Mouse (Mus musculus) testis, postnatal 14 days (tissue): ENCODE results near the gene Cdhr1.
"Not testable (repeated sequence)": the region's sequence is repeated elsewhere in the genome, so short reads cannot be mapped to it uniquely, and the experiment has no call there.

Source experiments
- DNase-seq: peaks from one replicate; pipeline ENCODE4 v3.0.0; 2021; ENCODE audit warnings: low spot score

Gene Cdhr1

DNA sequence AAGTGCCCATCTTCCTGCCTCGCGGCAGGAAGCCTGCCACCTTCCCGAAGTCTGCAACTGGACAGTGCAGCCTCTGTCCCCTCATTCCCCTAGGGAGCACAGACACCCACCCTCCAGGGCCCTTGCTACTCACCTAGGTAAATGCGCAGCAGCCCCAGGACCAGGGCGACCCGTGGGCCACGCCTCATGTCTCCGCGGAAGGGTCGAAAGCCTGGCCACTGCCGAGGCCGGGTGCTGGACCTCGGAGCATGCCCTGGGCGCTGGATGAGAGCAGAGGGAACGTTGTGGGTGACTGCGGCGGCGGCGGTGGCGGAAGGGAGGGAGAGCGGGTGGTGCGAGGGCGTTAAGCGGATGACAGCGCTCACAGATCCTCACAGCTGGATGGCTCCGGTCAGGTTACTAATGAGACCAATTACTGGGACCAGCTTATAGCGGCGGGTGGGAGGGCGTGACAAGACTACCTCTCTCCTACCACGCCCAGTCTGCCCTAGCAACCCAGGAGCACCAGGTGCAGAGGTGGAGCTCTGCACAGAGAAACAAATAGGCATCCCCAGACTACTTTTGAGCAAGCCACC is at the start of gene Cdhr1:
Gene Cdhr1 (minus strand): TSS at position 392 of the 575 bp plus-strand sequence.
- no peak for DNase-seq

DNA sequence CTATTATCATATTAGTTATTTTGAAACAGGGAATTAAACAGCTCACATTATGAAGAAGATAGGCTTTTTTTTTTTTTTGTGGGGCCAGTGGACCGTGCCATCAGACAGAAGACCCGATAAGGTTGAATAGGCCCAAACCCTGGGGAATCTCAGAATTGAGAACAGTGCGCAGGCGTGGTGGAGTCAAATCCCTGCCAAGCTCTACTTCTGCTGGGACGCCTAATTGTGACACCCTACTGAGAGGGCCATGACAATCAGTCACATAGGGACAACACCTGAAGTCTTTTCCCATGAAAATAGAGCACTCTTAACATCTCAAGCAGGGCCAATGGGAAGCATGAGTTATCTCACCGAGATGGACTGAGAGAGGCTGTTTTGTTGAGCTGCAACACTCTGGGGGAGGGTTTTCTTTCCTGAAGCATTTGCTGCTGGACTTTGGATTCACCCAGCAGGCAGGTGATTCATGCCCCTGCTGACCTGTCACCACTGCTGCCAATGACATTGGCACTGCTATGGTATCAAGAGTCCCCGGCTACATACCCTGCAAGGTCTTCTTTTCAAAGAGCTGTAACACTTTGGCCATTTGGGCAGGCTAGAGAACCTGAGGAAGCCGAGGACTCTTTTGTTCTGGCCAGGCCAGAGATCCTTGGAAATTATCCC is 41.0 kb upstream of the Cdhr1 start:
- no peak for DNase-seq

GRCm38 (mm10) chr14:37137596-37137995 is 39.4 kb upstream of the Cdhr1 start:
- not testable (repeated sequence) for DNase-seq

DNA sequence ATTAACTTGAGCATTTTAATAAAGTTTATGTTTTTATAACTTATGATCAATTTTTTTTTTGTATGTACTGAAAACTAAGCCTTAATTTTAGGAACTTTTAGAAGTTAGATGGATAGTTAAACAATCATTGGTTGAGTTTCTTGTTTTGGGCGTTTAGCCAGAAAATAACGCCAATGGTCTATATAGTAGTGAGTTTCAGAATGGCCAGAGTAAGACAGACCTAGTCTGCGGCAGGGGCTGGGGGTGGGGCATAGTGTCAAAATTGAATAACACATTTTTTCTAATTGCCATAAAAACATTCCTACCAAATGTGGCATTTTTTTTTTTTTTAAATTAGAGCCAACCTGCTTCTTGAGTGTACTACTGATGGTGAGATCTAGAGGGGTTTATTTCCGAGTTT is 38.0 kb upstream of the Cdhr1 start:
- no peak for DNase-seq

DNA sequence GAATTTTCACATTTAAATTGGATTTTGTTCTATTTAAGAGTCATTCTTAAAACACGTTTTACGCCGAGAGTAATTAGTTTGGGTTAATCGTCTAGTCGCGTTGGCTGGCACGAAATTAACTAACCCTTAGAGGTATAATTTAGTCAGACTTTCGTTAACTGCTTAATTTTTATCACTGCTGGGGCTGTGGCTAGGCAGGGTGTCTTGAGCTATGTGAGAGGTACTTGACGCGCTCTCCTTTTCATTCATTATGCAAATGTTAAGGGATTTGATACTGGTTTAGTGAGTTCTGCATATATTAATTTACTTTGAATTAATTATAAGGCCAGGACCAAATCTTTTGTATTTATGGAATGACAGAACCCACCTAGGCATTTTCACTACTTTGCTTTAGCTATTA is 37.5 kb upstream of the Cdhr1 start:
- no peak for DNase-seq

- peak; percentile 96 for DNase-seq
These were observed 37.0 kb upstream of the Cdhr1 start, which contains the start of gene Ghitm for GRCm38 (mm10) chr14:37135127-37135593. Gene Ghitm, minus strand, starts transcription at chr14:37135272.

- DNase-seq: no peak
These were observed 36.4 kb upstream of the Cdhr1 start for GRCm38 (mm10) chr14:37134304-37135126.

GRCm38 (mm10) chr14:37127652-37128051 is 29.5 kb upstream of the Cdhr1 start:
- DNase-seq: no peak

GRCm38 (mm10) chr14:37119233-37119632 is 21.1 kb upstream of the Cdhr1 start:
- DNase-seq: no peak

- DNase-seq: no peak
These were observed 15.8 kb upstream of the Cdhr1 start, which contains the start of gene 2610528A11Rik for GRCm38 (mm10) chr14:37113922-37114321. Gene 2610528A11Rik, minus strand, starts transcription at chr14:37114022.

DNA sequence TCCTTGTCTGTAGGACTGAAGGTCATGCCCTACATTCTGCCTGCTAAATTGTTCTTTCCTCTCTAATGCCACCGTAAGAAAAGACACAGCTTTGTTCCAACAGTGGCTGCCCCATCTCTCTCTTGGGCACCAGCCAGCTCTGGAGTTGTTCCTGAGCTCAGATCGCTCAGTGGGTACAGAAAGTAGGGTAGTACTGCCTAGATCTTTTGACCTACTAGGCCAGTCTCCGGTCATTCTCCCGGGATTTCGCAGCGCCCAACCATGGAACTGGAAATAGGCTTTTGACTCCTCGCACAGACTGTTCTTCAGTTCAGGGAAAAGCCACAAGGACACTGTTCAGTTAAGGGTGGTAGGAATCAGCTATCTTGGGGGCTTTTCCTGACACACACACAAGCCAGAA is 14.8 kb upstream of the Cdhr1 start:
- DNase-seq: no peak

- no peak for DNase-seq
These were observed 13.2 kb upstream of the Cdhr1 start for GRCm38 (mm10) chr14:37111371-37111770.

DNA sequence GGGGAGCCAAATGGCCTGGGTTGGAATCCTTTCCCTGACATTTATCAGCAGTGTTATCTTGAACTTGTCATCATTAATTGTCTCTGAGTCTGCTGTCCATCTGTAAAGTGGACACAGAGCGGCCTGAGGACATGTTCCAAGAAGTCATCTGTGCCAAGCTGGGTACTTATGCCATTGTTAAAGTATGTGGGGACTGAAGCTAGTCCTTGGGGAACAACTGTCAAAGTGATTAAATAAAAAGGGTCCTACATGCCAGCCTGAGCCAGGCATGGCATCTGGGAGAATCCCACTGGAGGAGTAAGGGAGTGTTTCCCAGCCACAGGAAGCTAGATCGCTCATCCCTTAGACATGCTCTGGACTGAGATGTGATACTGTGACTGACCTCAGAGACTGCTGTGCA is 12.3 kb upstream of the Cdhr1 start:
- DNase-seq: no peak

DNA sequence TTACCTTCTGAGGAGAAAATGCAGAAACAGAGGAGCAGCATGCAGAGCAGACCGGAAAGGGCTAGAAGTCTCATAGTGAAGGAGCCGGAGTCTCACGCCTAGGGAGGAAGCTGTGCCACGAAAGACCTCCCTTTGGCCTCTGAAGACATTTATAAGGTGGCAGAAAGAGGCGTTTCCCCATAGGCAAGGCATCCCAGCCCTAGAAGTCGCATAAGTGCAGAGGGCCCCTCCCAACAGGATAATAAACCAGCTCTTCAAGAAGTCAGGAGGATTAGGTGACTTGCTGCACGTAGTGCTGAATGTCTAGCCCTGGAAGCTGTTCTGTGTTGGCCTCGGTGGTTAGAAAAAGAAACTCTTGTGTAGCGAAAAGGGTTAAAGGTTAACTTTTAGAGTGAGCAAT is 11.8 kb upstream of the Cdhr1 start:
- DNase-seq: no peak

- DNase-seq: no peak
These were observed 11.3 kb upstream of the Cdhr1 start for GRCm38 (mm10) chr14:37109460-37109859.

- no peak for DNase-seq
These were observed 7.7 kb upstream of the Cdhr1 start for GRCm38 (mm10) chr14:37105846-37106245.

- DNase-seq: no peak
These were observed 6.6 kb upstream of the Cdhr1 start for GRCm38 (mm10) chr14:37104747-37105146.

- DNase-seq: no peak
These were observed 4.3 kb upstream of the Cdhr1 start for GRCm38 (mm10) chr14:37102484-37102883.

DNA sequence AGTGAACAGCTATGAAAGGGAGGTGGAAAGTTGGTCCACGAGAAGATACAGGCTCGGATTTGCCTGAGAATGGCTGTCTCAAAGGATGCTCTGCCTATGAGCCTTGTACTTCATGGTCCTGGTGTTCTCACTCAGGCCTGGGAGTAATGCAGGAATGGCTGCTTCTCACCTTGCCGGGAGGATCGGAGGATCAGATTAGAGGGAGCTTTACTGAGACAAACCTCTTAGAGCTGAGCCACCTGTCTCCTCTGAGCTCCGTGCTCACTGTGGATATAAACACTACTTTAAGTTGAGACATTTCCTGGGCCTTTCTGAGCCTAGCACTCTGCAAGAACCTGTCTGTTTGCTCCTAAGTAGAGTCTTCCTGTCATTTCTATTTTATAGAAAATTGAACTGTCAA is 3.4 kb upstream of the Cdhr1 start:
- no peak for DNase-seq

DNA sequence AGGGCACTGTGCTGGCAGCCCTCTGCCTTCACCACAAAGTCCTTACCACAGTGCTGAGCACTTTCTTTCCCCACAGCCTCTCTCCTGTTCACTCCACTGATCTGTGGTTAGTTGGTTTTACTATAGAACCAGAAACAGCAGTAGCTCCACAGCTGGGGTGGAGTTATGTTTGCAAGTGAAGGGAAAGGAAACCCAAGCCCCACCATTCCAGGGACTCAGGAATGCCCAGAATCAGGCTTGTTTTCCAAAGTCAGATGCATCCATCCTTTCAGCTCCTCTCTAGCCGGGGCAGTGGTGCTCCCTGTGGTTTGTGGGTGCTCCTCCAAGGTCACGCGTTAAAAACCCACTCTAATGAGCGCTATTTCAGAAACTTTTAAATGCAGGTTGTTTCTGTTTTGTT is 2.6 kb downstream of the Cdhr1 start:
- DNase-seq: no peak

- DNase-seq: no peak
These were observed 3.7 kb downstream of the Cdhr1 start for GRCm38 (mm10) chr14:37094436-37094835.

DNA sequence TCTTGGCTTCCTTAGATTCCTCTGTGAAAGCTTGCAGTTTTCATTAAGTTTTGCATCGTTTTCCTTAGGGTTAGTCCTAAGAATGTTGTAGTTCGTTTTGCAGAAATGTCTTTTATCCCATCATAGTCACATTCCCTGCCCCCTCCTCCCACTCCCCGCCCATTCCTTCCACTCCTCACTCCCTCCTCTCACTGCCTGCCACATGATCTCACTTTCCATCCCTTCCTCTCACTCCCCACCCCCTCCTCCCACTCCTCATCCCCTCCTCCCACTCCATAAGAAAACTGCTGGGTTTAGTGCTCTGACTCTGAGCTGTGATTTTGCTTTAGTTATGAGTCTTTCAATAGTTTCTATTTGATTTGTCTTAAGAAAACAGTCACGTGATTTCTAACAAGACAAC is 14.4 kb downstream of the Cdhr1 start:
- DNase-seq: no peak

GRCm38 (mm10) chr14:37080724-37081123 is 17.4 kb downstream of the Cdhr1 start:
- DNase-seq: no peak
